Mouse (Mus musculus) left cerebral cortex, postnatal 36 days (tissue): ENCODE data around the gene Smim5. TPM values are rescaled to one million over a fixed set of nuclear protein-coding genes. Genes with fewer than 3 reads are reported as not detected.
"Not testable (repeated sequence)": the region's sequence is repeated elsewhere in the genome, so short reads cannot be mapped to it uniquely, and the experiment has no call there.

Source experiments
- DNase-seq, 2 experiments: peaks; one replicate each; pipeline ENCODE4 v3.0.0; 2021 to 2022; ENCODE audit warnings: low spot score in 2 of 2, mixed read lengths in 1 of 2
- intact Hi-C: fragments of 180-260 bp; cut with DNase I; formaldehyde crosslinking; loops from one replicate; pipeline ENCODE4 v1.15.1; 2025
- total RNA-seq, 2 experiments: library from RNA; stranded (reverse); gene quantifications; 2 replicates each; pipeline ENCODE4 v1.2.3; 2021

The Smim5 gene
- not detected for total RNA-seq

DNA sequence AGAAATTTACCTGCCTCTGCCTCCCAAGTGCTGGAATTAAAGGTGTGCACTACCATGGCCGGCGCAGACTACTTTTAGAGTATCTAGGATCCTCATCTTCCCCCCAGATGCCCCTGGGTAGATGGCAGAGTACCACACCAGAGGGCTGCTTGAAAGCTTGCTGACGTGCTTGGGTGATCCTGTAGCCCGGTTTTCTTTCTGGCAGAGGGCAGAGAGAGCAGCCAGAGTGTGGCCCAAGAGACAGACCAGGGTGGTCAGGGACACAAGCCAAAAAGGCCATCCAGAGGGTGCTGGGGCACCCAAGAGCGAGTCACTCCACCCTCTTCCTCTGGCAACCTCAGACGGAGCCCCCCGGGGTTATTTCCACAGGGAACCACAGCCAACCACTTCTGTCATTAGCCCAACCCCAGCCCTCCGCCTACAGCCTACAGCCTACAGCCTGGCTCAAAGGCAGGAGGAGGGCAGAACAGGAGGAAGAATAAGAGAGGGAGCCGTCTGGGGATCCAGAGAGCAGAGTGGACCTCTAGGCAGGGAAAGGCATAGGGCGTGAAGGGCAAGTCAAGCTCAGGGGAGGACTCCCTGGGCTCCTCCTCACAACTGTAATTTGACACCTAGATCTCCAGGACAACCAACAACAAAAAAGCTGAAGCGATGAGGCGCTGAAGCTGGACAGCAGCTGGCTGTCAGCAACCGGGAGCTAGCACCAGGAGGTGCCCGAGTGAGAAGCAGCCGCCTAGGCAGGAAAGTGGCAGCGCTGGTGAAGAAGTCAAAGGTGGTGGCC, at the start of gene Smim5:
Gene Smim5, plus strand, starts transcription at position 481 of the 781 bp plus-strand sequence.
- DNase-seq: no peak
- intact Hi-C loops: no loop called here

DNA sequence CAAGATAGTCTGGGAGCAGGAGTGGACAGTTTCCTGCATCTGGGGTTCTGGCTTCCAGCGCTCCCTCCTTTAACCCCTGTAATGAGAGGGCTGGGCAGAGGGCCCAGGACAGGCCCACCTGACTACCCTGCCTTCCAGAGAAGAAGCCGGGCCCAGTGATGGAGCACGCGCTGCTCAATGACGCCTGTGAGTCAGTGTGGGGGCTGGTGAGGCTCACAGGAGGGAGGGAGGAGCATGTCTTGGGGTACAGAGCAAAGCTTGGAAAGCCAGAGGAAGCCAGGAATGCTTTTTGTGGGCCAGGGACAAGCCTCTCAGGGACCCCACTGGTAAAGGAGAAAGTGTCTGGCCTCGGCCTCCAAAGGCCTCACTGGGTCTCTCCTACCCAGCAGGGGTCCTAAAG, 45.1 kb upstream of the Smim5 start:
- intact Hi-C loops: no loop called here
- peak; percentile 18 to 24 for DNase-seq

DNA sequence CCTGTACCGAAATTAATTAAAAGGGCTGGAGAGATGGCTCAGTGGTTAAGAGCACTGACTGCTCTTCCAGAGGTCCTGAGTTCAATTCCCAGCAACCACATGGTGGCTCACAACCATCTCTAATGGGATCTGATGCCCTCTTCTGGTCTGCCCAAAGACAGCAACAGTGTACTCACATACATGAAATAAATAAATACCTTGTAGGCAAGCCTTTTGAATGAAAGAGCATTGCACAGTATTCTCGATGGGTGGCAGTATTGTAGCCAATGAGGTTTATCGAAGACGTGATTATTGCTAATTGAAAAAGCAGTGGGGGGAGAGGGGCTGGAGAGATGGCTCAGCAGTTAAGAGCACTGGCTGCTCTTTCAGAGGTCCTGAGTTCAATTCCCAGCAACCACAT, 42.6 kb upstream of the Smim5 start:
- DNase-seq, intact Hi-C loops: not testable (repeated sequence)

DNA sequence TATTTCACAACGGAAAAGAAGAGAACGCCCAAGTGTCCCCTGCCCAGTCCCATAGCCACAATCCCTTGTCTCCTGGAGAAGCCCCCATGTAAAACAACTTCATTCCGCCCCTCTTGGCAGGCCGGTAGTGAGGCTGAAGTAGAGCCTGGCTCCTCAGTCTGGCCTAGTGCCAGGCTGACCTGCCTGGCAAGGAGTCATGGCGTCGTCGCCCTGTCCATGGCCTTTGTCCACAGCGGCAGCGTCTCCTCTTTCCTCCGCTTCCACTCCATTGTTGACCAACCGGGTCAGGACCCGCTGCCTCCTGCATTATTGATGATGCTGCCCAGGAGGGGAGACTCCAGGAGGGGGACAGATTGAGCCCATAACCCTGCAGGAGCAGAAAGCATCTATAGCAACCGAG, 41.8 kb upstream of the Smim5 start:
- DNase-seq: no peak
- intact Hi-C loops: no loop called here

DNA sequence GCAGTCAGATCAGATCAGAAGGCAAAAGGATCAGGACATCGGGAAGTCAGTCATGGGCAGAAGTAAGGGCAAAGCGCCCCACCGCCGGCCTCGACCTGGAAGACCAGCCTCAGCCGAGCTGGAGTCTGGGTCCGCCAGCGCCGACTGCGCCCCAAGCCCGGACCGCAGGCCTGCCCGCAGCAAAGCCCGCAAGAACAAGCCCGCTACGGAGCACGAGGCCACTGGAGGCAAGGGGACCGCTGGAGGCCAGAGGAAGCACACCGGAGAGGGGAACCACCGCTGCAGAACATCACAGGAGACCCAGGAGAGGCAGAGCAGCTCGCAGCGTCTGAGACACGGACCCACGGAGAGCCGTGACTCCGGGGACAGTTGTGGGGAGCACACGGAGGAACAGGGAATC, 41.4 kb upstream of the Smim5 start, which contains the start of gene Myo15b:
Gene Myo15b, plus strand, starts transcription at position 53 of the 400 bp plus-strand sequence.
- DNase-seq: no peak
- intact Hi-C loops: no loop called here

DNA sequence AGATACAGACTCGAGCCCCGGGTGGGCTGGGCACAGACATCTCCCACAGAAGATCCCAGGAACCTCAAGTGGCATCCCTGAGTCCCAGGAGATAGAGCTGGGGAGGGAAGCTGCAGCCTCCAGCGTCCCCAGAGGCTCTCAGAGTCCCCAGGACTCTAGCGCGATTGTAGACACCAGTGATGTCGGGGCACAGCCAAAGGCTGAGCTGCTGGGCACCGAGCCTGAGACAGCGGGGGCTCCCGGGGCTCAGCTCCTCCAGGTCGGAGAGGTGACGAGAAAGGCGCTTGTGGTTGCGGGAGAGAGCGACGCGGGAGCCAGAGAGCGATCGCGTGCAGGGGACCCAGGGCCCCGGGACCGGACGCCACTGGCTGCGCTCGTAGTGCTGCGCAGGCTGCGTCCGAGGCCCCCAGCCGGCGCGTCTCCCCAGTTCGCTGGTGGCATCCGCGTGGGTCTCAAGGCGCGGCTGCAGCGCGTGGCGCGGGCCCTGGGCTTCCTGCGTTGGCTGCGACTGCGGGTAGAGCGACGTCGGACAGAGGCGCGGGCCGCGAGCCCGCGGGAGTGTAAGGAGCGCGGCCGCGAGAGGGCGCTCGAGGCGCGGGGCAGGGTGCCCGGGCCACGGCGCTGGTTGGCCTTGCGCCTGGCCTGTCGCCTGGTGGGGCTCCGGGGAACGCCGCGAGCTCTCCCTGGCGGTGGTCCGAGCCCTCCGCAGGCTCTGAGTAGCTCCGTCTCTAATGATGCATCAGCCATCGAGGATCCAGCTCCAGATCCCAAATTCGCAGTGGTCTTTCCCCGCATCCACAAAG, 40.4 kb upstream of the Smim5 start:
- peak; percentile 60 for DNase-seq
- intact Hi-C loops: no loop called here

DNA sequence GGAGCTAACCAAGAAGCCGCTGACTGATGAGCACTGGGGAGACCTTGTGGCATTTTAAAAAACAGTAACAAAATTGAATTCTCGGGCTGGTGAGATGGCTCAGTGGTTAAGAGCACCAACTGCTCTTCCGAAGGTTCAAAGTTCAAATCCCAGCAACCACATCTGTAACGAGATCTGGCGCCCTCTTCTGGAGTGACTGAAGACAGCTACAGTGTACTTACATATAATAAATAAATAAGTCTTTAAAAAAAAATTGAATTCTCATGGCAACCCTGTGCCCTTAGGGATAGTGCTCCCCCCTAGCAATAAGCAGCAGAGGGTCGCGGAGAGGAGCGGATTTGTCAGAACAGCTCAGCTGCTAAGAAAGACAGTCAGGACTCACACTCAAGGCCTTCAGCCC, 35.9 kb upstream of the Smim5 start:
- DNase-seq: no peak
- intact Hi-C loops: no loop called here

DNA sequence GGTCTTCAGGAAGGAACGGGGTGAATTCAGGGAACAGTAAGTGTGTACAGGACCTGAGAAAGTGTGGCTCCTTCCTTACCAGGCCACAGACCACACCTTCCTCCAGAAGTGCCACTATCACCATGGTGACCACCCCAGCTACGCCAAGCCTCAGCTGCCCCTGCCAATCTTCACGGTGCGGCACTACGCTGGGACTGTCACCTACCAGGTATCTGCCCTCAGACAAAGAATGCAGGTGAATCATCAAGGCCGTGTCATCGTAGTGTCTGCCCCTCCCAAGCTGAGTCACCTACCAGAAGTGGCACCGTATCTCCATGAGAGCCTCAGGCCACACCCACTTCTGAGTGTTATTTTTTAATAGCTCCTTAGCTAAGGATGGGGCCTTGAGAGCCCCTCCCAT, 30.4 kb upstream of the Smim5 start:
- DNase-seq: no peak
- intact Hi-C loops: no loop called here

DNA sequence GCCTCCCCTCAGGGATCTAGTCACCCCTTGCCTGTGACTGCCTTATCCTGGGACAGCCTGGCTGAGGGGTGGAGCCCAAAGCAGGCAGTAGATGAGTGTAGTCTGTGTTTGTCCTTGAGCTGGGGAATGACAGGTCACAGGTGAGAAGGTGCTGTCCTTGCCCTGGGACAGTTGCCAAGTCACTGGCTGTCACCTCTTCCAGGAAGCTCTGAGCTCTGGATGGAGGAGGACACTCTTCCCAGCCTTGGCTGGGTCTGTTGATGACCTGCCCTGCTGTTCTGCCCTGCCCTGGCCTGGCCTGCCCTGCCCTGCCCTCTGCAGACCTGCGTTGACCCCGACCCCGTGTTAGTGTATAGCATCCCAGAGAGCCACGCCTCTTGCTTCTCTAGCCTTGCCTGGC, 27.3 kb upstream of the Smim5 start:
- intact Hi-C loops: no loop called here
- no peak for DNase-seq

DNA sequence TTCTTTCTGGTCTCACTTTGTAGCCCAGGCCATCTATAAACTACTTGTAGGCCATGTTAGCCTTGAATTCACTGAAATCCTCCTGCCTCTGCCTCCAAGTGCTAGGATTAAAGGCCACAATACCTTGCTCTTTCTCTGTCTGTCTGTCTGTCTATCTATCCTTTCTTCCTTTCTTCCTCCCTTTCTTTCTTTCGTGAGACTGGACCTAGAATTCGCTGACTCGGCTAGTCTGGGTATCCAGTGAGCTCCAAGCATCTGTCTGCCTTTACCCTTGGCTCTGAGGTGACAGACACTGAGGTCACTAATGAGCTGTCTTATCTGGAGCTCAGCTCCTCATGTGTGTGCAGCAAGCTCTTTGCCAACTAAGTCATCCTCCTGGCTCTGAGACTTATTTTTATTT, 23.8 kb upstream of the Smim5 start:
- DNase-seq: no peak
- intact Hi-C loops: no loop called here

DNA sequence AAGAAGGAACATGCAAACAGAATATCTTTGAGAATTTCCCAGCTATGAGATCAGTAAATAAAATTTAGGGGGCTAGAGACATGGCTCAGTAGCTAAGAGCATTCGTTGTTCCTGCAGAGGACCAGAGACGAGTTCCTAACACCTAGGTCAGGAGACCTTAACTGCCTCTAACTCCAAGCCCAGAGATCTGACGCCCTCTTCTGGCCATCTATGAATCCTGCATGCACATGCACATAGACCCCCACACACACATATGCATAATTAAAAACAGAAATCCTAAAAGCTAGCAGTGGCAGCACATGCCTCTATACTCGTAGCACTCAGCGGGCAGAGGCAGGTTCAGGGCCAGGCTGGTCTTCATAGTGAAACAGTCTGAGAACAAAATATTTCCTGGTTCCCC, 23.3 kb upstream of the Smim5 start:
- intact Hi-C loops: no loop called here
- DNase-seq: no peak

DNA sequence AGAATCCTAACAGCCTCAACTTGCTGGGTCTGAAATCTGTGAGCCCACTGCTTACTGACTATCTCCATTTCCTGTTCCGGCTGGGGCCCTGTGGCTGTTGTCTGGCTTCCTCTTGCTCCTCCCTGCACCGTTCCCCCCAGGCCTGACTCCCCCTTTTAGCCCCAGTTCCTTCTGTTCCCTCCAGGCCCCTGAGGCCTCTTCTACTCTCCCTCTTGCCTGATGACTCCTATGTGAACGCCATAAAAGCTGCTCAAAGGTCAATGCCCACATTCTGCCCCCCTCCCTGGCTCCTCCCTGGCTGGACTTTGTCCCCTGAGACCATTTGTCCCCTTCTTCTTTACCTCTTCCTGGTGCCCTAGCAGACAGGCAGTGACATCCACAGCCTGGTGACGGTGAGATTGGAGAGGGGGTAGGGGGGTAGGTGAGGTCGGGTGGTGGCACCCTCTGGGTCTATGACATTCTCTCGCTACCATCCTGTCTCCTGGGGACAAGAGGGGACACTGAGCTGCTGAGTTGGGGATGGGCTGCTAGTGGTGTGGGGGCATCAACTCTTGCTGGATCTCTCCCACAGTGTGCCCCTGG, 22.5 kb upstream of the Smim5 start:
- DNase-seq: no peak
- intact Hi-C loops: no loop called here

DNA sequence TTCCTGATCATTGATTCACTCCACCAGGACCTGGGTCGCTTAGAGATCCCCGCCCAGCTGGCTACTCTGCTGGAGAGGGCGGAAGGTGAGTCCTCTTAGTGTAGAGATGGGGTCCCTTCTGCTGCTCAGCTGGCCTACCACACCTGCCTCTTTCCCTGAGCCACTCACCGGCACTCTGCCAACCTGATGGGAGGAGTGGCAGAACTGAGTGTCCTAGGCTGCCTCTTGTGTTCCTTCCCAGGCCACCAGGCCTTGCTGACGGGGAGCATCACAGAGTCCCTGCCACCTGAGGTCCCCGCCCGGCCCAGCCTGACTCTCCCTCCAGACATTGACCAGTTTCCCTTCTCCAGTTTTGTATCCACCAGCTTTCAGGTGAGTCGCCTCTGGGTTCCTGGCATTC, 21.7 kb upstream of the Smim5 start:
- DNase-seq: no peak
- intact Hi-C loops: no loop called here

DNA sequence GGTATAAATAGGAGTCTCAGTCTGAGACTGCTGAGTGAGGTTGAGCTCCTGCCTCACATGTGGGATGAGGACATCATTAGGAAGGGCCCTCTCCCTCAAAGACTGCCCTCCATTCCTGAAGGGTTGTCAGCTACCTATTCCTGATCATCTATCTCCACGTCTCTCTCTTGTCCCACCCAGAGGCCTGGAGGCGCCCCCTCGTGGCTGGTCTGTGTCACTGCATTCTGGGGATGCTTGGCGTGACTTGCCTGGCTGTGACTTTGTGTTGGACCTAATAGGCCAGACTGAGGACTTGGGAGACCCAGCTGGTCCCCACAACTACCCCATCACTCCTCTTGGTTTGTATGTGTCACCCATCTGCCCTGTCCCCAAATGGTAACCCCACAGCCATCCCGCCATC, 18.8 kb upstream of the Smim5 start:
- no peak for DNase-seq
- intact Hi-C loops: no loop called here

DNA sequence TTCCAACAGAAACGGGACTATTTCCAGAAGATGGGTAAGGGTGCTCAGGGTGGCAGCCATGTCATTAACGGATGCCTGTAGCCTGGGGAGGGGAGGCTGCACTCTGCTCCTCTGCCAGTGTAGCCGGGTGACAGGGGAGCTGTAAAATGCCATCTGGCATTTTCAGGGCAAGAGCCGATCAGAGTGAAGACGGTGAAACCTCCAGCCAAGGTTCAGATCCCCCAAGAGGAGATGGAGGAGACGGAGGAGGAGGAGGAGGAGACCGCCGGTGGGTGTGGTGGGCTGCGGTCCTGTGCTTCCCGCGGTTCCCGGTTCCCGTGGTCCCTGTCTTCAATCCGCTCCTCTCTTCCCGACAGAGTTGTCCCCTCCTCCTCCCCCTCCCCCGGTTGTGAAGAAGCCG, 16.5 kb upstream of the Smim5 start:
- no peak for DNase-seq
- intact Hi-C loops: no loop called here

DNA sequence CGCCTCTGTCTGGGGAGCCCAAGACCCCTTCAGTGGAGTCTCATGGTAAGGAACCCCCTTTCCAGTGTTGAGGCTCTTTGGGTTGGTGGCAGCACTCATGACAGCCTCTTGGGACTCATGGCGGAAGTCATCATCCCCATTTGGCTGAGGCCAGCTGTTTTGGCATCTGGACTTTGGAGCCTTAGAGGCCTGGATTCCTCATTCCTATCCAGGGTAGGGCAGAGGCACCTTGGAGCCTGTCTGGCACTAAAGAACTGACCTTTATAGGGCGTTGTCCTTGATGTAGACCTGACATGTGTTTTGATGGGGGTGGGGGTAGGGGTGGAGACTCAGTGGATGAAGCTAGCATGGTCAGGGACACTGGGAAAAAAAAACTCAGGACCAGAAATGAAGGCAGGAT, 15.4 kb upstream of the Smim5 start:
- DNase-seq: no peak
- intact Hi-C loops: no loop called here

DNA sequence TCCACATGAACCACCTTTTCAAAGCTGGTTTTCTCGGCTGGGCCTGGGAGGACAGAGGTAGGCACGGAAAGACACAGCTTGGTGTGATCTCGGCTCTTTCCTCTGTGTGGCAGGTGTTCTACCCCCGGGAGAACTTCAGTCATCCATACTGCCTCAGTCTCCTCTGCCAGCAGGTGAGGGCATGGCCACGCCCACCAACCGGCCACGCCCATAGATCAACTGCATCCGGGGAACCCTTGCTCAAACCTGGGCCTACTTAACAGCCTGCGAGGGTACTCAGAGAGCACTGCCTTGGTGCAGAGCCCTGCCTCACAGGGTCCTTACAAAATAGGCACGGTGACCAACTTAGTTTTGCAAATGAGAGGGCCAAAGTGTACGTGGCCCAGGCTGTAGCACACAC, 14.5 kb upstream of the Smim5 start:
- intact Hi-C loops: no loop called here

DNA sequence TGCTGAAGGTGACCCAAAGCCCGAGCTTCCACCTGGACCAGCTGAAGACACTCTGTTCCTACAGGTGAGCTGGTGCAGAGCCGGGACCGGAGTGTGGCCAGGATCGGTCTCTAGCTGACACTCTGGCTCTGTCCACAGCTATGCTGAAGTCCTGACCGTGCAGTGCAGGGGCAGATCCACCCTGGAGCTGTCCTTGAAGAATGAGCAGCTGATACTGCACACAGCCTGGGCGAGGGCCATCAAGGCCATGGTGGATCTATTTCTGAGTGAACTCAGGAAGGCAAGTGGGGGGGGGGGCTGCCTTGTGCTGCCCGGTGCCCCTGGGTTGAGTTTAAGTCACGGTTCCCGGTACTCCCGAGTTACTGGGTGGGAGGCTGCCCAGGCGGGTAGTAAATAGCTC, 13.3 kb upstream of the Smim5 start:
- DNase-seq: no peak

More for the DNA sequence above, 14.5 kb upstream of the Smim5 start:
- DNase-seq: no peak

DNA sequence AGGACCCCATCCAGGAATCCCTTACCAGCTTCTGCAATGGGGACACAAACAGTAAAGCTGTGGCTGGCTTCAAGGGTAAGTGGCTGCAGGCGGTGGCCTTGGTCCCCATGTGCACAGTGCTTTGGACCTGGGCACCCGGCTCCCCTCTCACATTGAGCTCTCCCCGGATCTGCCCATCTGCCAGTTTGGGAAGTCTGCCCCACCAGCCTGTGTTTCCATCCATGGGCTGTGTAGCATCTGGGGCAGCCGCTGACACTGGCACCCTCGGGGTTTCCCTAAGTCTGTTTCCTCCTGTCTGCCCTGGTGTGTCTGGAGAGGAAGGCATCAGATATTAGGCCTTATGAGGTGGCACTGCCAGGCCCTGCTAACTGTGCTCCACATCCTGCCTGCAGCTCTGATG, 11.7 kb upstream of the Smim5 start:
- no peak for DNase-seq
- intact Hi-C loops: no loop called here

More for the DNA sequence above, 13.3 kb upstream of the Smim5 start:
- intact Hi-C loops: no loop called here

DNA sequence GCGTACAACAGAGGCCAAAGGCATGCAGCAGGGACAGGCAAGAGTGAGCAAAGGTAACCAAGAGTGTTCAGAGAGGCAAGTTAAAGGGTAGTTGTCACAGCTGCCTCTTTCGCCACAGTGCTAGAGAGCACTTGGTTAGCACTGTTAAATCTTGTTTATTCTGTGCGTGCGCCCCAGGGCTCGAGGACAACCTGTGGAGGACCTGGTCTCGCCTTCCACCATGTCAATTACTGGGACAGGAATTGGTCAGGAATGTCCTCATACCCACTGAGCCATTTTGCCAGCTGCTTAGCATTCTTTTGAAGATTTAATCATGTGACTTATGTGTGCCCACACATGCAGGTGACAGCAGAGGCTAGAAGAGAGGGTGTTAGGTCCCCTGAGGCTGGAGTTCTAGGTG, 10.6 kb upstream of the Smim5 start:
- no peak for DNase-seq
- intact Hi-C loops: no loop called here

DNA sequence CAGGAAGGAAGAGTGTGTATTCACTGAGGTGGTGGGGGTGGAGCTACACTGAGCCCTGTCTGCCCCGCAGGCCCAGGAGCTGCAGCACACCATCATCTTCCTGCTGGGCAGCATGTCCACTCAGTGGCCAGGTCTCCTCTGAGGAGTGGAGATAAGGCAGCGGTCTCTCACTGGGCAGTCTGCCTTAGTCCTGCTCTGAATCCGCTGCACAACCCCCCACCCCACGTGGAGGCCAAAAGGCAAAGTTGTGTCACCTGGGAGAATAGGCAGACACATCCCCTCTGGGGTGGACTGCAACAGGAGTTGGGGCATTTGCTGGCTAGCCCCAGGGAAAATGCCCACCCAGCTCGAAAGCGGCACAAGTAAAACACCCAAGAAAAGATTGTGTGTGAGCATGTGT, 7.6 kb upstream of the Smim5 start:
- no peak for DNase-seq
- intact Hi-C loops: no loop called here
